7 mouse cellular contexts compared by ENCODE assay signal in genomic region chr10:81418216-81419070, GRCm38 (mm10). TPM values are rescaled to one million over a fixed set of nuclear protein-coding genes. Genes with fewer than 3 reads are reported as not detected.
DNase-seq lines count a peak whose midpoint lies in the region; ATAC-seq lines count a peak whose summit lies in the region.

No protein-coding gene starts in this region.

- no peaks in the 10 kb centered on the region for H3K9me3 ChIP-seq in embryonic facial prominence, embryonic 15.5 days (replicated peaks)
- no peaks in the 10 kb centered on the region for H3K9me3 ChIP-seq in kidney, embryonic 16.5 days (ENCODE audit: low read length)

- H3K4me1 ChIP-seq in embryonic facial prominence, embryonic 15.5 days: peaks cover 88% of the 10 kb centered on the region
- H3K4me1 ChIP-seq in kidney, embryonic 16.5 days (ENCODE audit: insufficient read depth, low read length): peaks cover 56% of the 10 kb centered on the region

- H3K27ac ChIP-seq in embryonic facial prominence, embryonic 15.5 days (replicated peaks): peak overlapping the region; percentile 92
- no peak overlapping the region for H3K27ac ChIP-seq in kidney, embryonic 16.5 days (ENCODE audit: low read length)

- intact Hi-C loops in left cerebral cortex, postnatal 4 days (cut with DNase I): no loop called here
- intact Hi-C loops in left cerebral cortex, postnatal 36 days (cut with DNase I): no loop called here

- 52% methylated on average over 11 of the region's 11 CpGs for WGBS in embryonic facial prominence, embryonic 15.5 days
- 58% methylated on average over 11 of the region's 11 CpGs for WGBS in kidney, embryonic 16.5 days

- H3K4me2 ChIP-seq in embryonic facial prominence, embryonic 15.5 days (replicated peaks): no peak overlapping the region
- H3K4me2 ChIP-seq in kidney, embryonic 16.5 days (replicated peaks; ENCODE audit: low read depth, low read length): no peak overlapping the region

- H3K9ac ChIP-seq in embryonic facial prominence, embryonic 15.5 days: no peak overlapping the region
- peak overlapping the region; percentile 29 for H3K9ac ChIP-seq in kidney, embryonic 16.5 days (replicated peaks; ENCODE audit: low read length)

- ATAC-seq in embryonic facial prominence, embryonic 15.5 days (ENCODE audit: insufficient number of reproducible peaks, low FRiP score, low TSS enrichment, low read depth): no peak
- ATAC-seq in kidney, embryonic 16.5 days (ENCODE audit: low FRiP score, low TSS enrichment): no peak

- no peaks in the 10 kb centered on the region for H3K27me3 ChIP-seq in embryonic facial prominence, embryonic 15.5 days
- H3K27me3 ChIP-seq in kidney, embryonic 16.5 days (ENCODE audit: insufficient read depth, low read length): no peaks in the 10 kb centered on the region

- H3K36me3 ChIP-seq in embryonic facial prominence, embryonic 15.5 days: peaks cover 29% of the 10 kb centered on the region
- H3K36me3 ChIP-seq in kidney, embryonic 16.5 days (ENCODE audit: insufficient read depth, low read length): peaks cover 11% of the 10 kb centered on the region; the same call in 1 of the 2 replicates

- H3K4me3 ChIP-seq in embryonic facial prominence, embryonic 15.5 days (replicated peaks): no peak overlapping the region
- no peak overlapping the region for H3K4me3 ChIP-seq in kidney, embryonic 16.5 days (ENCODE audit: low read length)

- DNase-seq in left cerebral cortex, postnatal 4 days: peak; percentile 0
- DNase-seq in left cerebral cortex, postnatal 36 days (ENCODE audit: low spot score in 2 of 2): no peak
- DNase-seq in adrenal gland, postnatal 36 days: peak; percentile 0 to 8
- no peak for DNase-seq in frontal cortex, adult 2 months (ENCODE audit: extremely low spot score in 1 of 2, low spot score in 1 of 2)
- no peak for DNase-seq in yolk sac, embryonic 10.5 days (ENCODE audit: low spot score)

RNA-seq across cellular contexts. Expression of gene Smim24, which starts 25.6 kb away (rescaled TPM):
- 1 to 10 TPM; 1.5 to 2.3 TPM for total RNA-seq in left cerebral cortex, postnatal 4 days (2021)
- under 1 TPM; 0.77 to 0.94 TPM for total RNA-seq in left cerebral cortex, postnatal 36 days (2021)
- 1 to 10 TPM; 1.2 to 1.6 TPM for total RNA-seq in adrenal gland, postnatal 36 days (2021)
- 5.0 and 8.3 TPM in 2 replicates for polyA plus RNA-seq in embryonic facial prominence, embryonic 15.5 days (2015; fragmentation: Nextera tagmentation; extraction: Ambion mirVana)
- polyA plus RNA-seq in kidney, embryonic 16.5 days (2015; fragmentation: Nextera tagmentation; extraction: Ambion mirVana): 42.7 and 44.1 TPM in 2 replicates
- polyA plus RNA-seq in frontal cortex, adult 2 months (2012; rRNA removed): 3.6 and 4.5 TPM in 2 replicates

RNA-seq across cellular contexts. Expression of gene Gm48552, which starts 29.6 kb away (rescaled TPM):
- total RNA-seq in left cerebral cortex, postnatal 4 days (2021): 1 to 10 TPM; 2.7 to 5.9 TPM
- 1 to 10 TPM; 1.9 to 4.9 TPM for total RNA-seq in left cerebral cortex, postnatal 36 days (2021)
- total RNA-seq in adrenal gland, postnatal 36 days (2021): 1 to 10 TPM in 1 of 2 experiments, not detected in 1; 1.5 TPM
- 1.6 and 2.9 TPM in 2 replicates for polyA plus RNA-seq in embryonic facial prominence, embryonic 15.5 days (2015; fragmentation: Nextera tagmentation; extraction: Ambion mirVana)
- polyA plus RNA-seq in kidney, embryonic 16.5 days (2015; fragmentation: Nextera tagmentation; extraction: Ambion mirVana): 1.4 and 1.6 TPM in 2 replicates
- polyA plus RNA-seq in frontal cortex, adult 2 months (2012; rRNA removed): 7.4 and 10.1 TPM in 2 replicates

RNA-seq across cellular contexts. Expression of gene Gm48551, which starts 34.2 kb away (rescaled TPM):
- 1 to 10 TPM; 3.7 to 4.4 TPM for total RNA-seq in left cerebral cortex, postnatal 4 days (2021)
- 1 to 10 TPM; 2.5 to 4.3 TPM for total RNA-seq in left cerebral cortex, postnatal 36 days (2021)
- total RNA-seq in adrenal gland, postnatal 36 days (2021): 1 to 10 TPM; 1.1 to 1.7 TPM
- 3.1 and 3.2 TPM in 2 replicates for polyA plus RNA-seq in embryonic facial prominence, embryonic 15.5 days (2015; fragmentation: Nextera tagmentation; extraction: Ambion mirVana)
- polyA plus RNA-seq in kidney, embryonic 16.5 days (2015; fragmentation: Nextera tagmentation; extraction: Ambion mirVana): 5.0 and 5.2 TPM in 2 replicates
- polyA plus RNA-seq in frontal cortex, adult 2 months (2012; rRNA removed): 6.9 and 8.9 TPM in 2 replicates

RNA-seq across cellular contexts. Expression of gene Dohh, which starts 34.2 kb away (rescaled TPM):
- total RNA-seq in left cerebral cortex, postnatal 4 days (2021): 10 to 100 TPM; 58.8 to 61.5 TPM
- 100 to 1,000 TPM in 1 of 2 experiments, 10 to 100 TPM in 1; 80.0 to 103 TPM for total RNA-seq in left cerebral cortex, postnatal 36 days (2021)
- total RNA-seq in adrenal gland, postnatal 36 days (2021): 10 to 100 TPM; 48.9 to 54.0 TPM
- 83.1 and 85.2 TPM in 2 replicates for polyA plus RNA-seq in embryonic facial prominence, embryonic 15.5 days (2015; fragmentation: Nextera tagmentation; extraction: Ambion mirVana)
- polyA plus RNA-seq in kidney, embryonic 16.5 days (2015; fragmentation: Nextera tagmentation; extraction: Ambion mirVana): 87.6 and 104 TPM in 2 replicates
- polyA plus RNA-seq in frontal cortex, adult 2 months (2012; rRNA removed): 92.2 and 105 TPM in 2 replicates

RNA-seq across cellular contexts. Expression of gene Nfic, which starts 37.0 kb away (rescaled TPM):
- total RNA-seq in left cerebral cortex, postnatal 4 days (2021): 10 to 100 TPM; 29.5 to 31.1 TPM
- 10 to 100 TPM; 87.9 to 96.9 TPM for total RNA-seq in left cerebral cortex, postnatal 36 days (2021)
- total RNA-seq in adrenal gland, postnatal 36 days (2021): 100 to 1,000 TPM in 1 of 2 experiments, 10 to 100 TPM in 1; 93.2 to 114 TPM
- 138 and 139 TPM in 2 replicates for polyA plus RNA-seq in embryonic facial prominence, embryonic 15.5 days (2015; fragmentation: Nextera tagmentation; extraction: Ambion mirVana)
- polyA plus RNA-seq in kidney, embryonic 16.5 days (2015; fragmentation: Nextera tagmentation; extraction: Ambion mirVana): 87.8 and 92.0 TPM in 2 replicates
- polyA plus RNA-seq in frontal cortex, adult 2 months (2012; rRNA removed): 39.6 and 47.7 TPM in 2 replicates

Comparison
In these comparisons a context has a peak if more than half of its experiments do, and no peak if none do; other contexts are left out.
1. DNase-seq: peak in left cerebral cortex, postnatal 4 days (single experiment) and adrenal gland, postnatal 36 days (2 of 2); none in left cerebral cortex, postnatal 36 days (0 of 2), frontal cortex, adult 2 months (0 of 2) and yolk sac, embryonic 10.5 days (single experiment).